Mouse (Mus musculus) hindbrain, postnatal 0 days (tissue): ENCODE measurements around the gene Fbxl3. TPM values are rescaled to one million over a fixed set of nuclear protein-coding genes. Genes with fewer than 3 reads are reported as not detected.

Experiments
- ATAC-seq: fragments of 200-750 bp; cut with Nextera tagmentation; 2 replicates; pipeline ENCODE4 v1.8.0; 2017; ENCODE audit warnings: mild to moderate bottlenecking, moderate TSS enrichment, moderate library complexity
- DNase-seq: peaks from one replicate; pipeline ENCODE4 v3.0.0-alpha.2; 2015; ENCODE audit warnings: low spot score
- H3K27ac ChIP-seq: fragments of 300-500 bp; sonication (generic); 2 replicates; pipeline ENCODE4 v1.5.1; 2014; ENCODE audit warnings: mild to moderate bottlenecking
- H3K27me3 ChIP-seq: fragments of 300-500 bp; sonication (generic); 2 replicates; pipeline ENCODE4 v1.6.1; 2014; ENCODE audit warnings: low read length, mixed read lengths; ENCODE audit not compliant: insufficient read depth
- H3K36me3 ChIP-seq: fragments of 300-500 bp; sonication (generic); 2 replicates; pipeline ENCODE4 v1.6.1; 2014; ENCODE audit warnings: low read length, mixed read lengths; ENCODE audit not compliant: insufficient read depth
- H3K4me1 ChIP-seq: fragments of 300-500 bp; sonication (generic); 2 replicates; pipeline ENCODE4 v1.6.1; 2014; ENCODE audit warnings: antibody characterized with exemption, low read length, mixed read lengths; ENCODE audit not compliant: insufficient read depth
- H3K4me2 ChIP-seq: fragments of 300-500 bp; sonication (generic); 2 replicates; pipeline ENCODE4 v1.6.1; 2014; ENCODE audit warnings: low read depth, mild to moderate bottlenecking, low read length, moderate library complexity, mixed read lengths
- H3K4me3 ChIP-seq: fragments of 300-500 bp; sonication (generic); 2 replicates; pipeline ENCODE4 v1.5.1; 2014; ENCODE audit warnings: low read length
- H3K9ac ChIP-seq: fragments of 300-500 bp; sonication (generic); replicated peaks from 2 replicates; pipeline ENCODE4 v1.6.1; 2014; ENCODE audit warnings: mild to moderate bottlenecking, low read length, moderate library complexity, mixed read lengths
- H3K9me3 ChIP-seq: fragments of 300-500 bp; sonication (generic); 2 replicates; pipeline ENCODE4 v1.6.1; 2016; ENCODE audit warnings: low read length, mixed read lengths
- CTCF ChIP-seq: IDR thresholded peaks from 2 replicates; pipeline ENCODE4 v1.5.1; 2016; ENCODE audit warnings: antibody characterized with exemption, control low read depth, low read depth
- WGBS: fragments of 180-500 bp; shearing (Covaris S2); extraction: QIAGEN DNeasy Blood & Tissue Kit; methylation state at CpG from one replicate; pipeline ENCODE4 v1.1.7; 2014; 5-methylcytosine and 5-hydroxymethylcytosine counted together
- polyA plus RNA-seq: library from polyadenylated mRNA; unstranded; fragments of >200 nt; fragmentation: Nextera tagmentation; extraction: Ambion mirVana; gene quantifications from 2 replicates; pipeline ENCODE4 v1.2.1, GENCODE M21; 2015
- total RNA-seq: library from RNA; depleted of rRNA; stranded (reverse); fragments of >200 nt; gene quantifications from 2 replicates; pipeline ENCODE4 v1.2.3, GENCODE M21; 2014

Gene Fbxl3
- total and polyA plus RNA-seq, 2 experiments from 2014 or later, result 27.4 to 61.6 TPM

DNA sequence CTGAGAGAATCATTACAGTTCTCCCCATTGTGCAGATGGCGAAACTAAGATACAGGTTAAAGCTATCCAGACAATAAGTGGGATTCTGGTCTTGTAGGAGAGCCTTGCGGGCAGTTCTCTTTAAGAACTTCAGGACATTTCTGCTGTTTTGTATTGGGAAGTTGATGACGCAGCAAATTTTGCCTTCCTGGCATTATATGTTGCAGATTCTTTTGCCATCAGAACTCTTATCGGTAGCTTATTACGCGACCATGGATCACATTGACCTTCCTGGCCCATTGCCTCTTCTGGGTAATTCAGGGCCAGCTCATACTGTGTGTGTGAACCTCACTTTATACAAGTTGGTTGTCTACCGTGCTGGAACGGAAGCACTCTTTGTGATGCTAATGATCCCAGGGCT lies 25.5 kb downstream of the Fbxl3 start:
- H3K36me3 ChIP-seq, result peaks cover 4% of the 10 kb centered on the region; the same call in 1 of the 2 replicates
- ATAC-seq, result no peak
- H3K27me3 ChIP-seq, result no peaks in the 10 kb centered on the region
- H3K9ac ChIP-seq, result no peak overlapping the region
- H3K4me3 ChIP-seq, result no peak overlapping the region
- TF ChIP-seq CTCF, result no peak
- no peak for DNase-seq
- no peak overlapping the region for H3K4me2 ChIP-seq
- no peaks in the 10 kb centered on the region for H3K9me3 ChIP-seq
- no peak overlapping the region for H3K27ac ChIP-seq
- peaks cover 3% of the 10 kb centered on the region; the same call in 1 of the 2 replicates for H3K4me1 ChIP-seq
- 72% methylated on average over 8 of the region's 8 CpGs for WGBS

DNA sequence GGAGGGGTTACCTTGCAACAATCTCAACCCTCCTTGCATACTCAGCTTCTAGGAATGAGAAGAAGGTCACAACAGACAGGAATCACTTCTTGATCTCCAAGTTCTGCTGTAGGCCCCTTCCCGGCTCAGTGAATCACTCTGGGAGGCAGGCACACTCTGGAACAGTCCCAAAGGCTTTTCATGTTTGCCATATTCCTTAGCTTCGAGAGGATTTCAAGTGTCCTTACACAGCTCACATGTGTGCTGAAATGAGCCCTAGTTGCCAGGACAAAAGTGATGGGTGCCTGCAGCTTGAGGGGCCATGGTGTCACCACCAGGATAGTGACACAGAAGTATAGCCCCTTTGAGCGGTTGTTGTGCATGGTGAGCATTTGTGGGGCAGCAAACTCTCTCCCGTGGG lies 26.6 kb downstream of the Fbxl3 start:
- no peaks in the 10 kb centered on the region for H3K9me3 ChIP-seq
- peaks cover 4% of the 10 kb centered on the region; the same call in 1 of the 2 replicates for H3K36me3 ChIP-seq
- no peak overlapping the region for H3K4me3 ChIP-seq
- TF ChIP-seq CTCF, result no peak
- 92% methylated on average over 4 of the region's 4 CpGs for WGBS
- DNase-seq, result no peak
- ATAC-seq, result no peak
- H3K4me2 ChIP-seq, result no peak overlapping the region
- H3K4me1 ChIP-seq, result peaks cover 3% of the 10 kb centered on the region; the same call in 1 of the 2 replicates
- no peak overlapping the region for H3K27ac ChIP-seq
- no peak overlapping the region for H3K9ac ChIP-seq
- H3K27me3 ChIP-seq, result no peaks in the 10 kb centered on the region

- DNase-seq (no peak), ATAC-seq (no peak)
- no peak for TF ChIP-seq CTCF
- H3K4me2 ChIP-seq, result no peak overlapping the region
- peaks cover 3% of the 10 kb centered on the region; the same call in 1 of the 2 replicates for H3K4me1 ChIP-seq
- H3K27ac ChIP-seq, result no peak overlapping the region
- 92% methylated on average over 12 of the region's 12 CpGs for WGBS
- no peaks in the 10 kb centered on the region for H3K9me3 ChIP-seq
- H3K9ac ChIP-seq, result no peak overlapping the region
- H3K27me3 ChIP-seq, result no peaks in the 10 kb centered on the region
- H3K4me3 ChIP-seq, result no peak overlapping the region
- peaks cover 4% of the 10 kb centered on the region; the same call in 1 of the 2 replicates for H3K36me3 ChIP-seq
Measured at GRCm38 (mm10) chr14:103071471-103071870, 27.9 kb downstream of the Fbxl3 start.

- no peak for ATAC-seq
- 4% methylated on average over 10 of the region's 10 CpGs for whole genome bisulfite sequencing
- Histone ChIP-seq H3K9ac (peak overlapping the region; percentile 61), H3K4me3 (peak overlapping the region; percentile 52), H3K27ac (peak overlapping the region; percentile 82; the same call in 1 of the 2 replicates), H3K9me3 (no peaks in the 10 kb centered on the region), H3K27me3 (no peaks in the 10 kb centered on the region), H3K4me2 (peak overlapping the region; percentile 96), H3K36me3 (peaks cover 4% of the 10 kb centered on the region; the same call in 1 of the 2 replicates), H3K4me1 (peaks cover 3% of the 10 kb centered on the region; the same call in 1 of the 2 replicates)
- TF ChIP-seq CTCF, result no peak
- DNase-seq, result no peak
Measured at GRCm38 (mm10) chr14:103070790-103071189, 28.6 kb downstream of the Fbxl3 start.

GRCm38 (mm10) chr14:103069864-103070611 lies 29.3 kb downstream of the Fbxl3 start, which contains the start of gene Cln5:
Cln5 (plus strand) TSS chr14:103070216.
- peaks cover 4% of the 10 kb centered on the region; the same call in 1 of the 2 replicates for H3K36me3 ChIP-seq
- no peaks in the 10 kb centered on the region for H3K9me3 ChIP-seq
- H3K9ac ChIP-seq, result peak within 1 kb of the TSS; percentile 61
- H3K4me1 ChIP-seq, result peaks cover 3% of the 10 kb centered on the region; the same call in 1 of the 2 replicates
- ATAC-seq (peak; percentile 99), DNase-seq (peak; percentile 98)
- WGBS, result under 1% methylated on average over 56 of the region's 65 CpGs
- peak within 1 kb of the TSS; percentile 96 for H3K4me2 ChIP-seq
- peak within 1 kb of the TSS; percentile 52 for H3K4me3 ChIP-seq
- H3K27me3 ChIP-seq, result no peaks in the 10 kb centered on the region
- H3K27ac ChIP-seq, result peak within 1 kb of the TSS; percentile 82
- peak; percentile 66 for TF ChIP-seq CTCF

GRCm38 (mm10) chr14:103069465-103069863 lies 29.9 kb downstream of the Fbxl3 start:
- no peak for TF ChIP-seq CTCF
- H3K4me1 ChIP-seq, result peaks cover 3% of the 10 kb centered on the region; the same call in 1 of the 2 replicates
- DNase-seq, result no peak
- no peaks in the 10 kb centered on the region for H3K9me3 ChIP-seq
- no peak for ATAC-seq
- WGBS, result 10% methylated on average over 12 of the region's 12 CpGs
- no peaks in the 10 kb centered on the region for H3K27me3 ChIP-seq
- peak overlapping the region; percentile 96 for H3K4me2 ChIP-seq
- peak overlapping the region; percentile 61 for H3K9ac ChIP-seq
- H3K36me3 ChIP-seq, result 0 out of 2 replicates have a peak, but pooled peaks cover under 1% of the 10 kb centered on the region
- peak overlapping the region; percentile 52 for H3K4me3 ChIP-seq
- peak overlapping the region; percentile 82 for H3K27ac ChIP-seq
